Mouse (Mus musculus) MEL (cell line): ENCODE results near the gene Tmem19. TPM values are rescaled to one million over a fixed set of nuclear protein-coding genes. Genes with fewer than 3 reads are reported as not detected.

Experiments
- DNase-seq: peaks from one replicate; pipeline ENCODE4 v3.0.0; 2011; ENCODE audit warnings: low read depth, low spot score
- H3K27ac ChIP-seq: 2 replicates; pipeline ENCODE4 v1.5.1; 2012; ENCODE audit warnings: low read depth, mild to moderate bottlenecking, control low read depth, low read length, moderate library complexity; ENCODE audit not compliant: control insufficient read depth
- H3K27me3 ChIP-seq, 2 experiments: fragments of 150-350 bp in 1 of 2; sonication (generic) in 1 of 2; 2 replicates each; pipeline ENCODE4 v1.6.1; 2012; ENCODE audit warnings: low read length in 2 of 2, mild to moderate bottlenecking in 2 of 2, improper control_type of control experiment in 1 of 2, moderate library complexity in 1 of 2; ENCODE audit not compliant: insufficient read depth in 2 of 2, control insufficient read depth in 1 of 2
- H3K36me3 ChIP-seq, 2 experiments: 2 replicates each; pipeline ENCODE4 v1.6.1; 2012 to 2014; ENCODE audit warnings: low read length in 2 of 2, improper control_type of control experiment in 1 of 2, inconsistent platforms in 1 of 2, mild to moderate bottlenecking in 1 of 2; ENCODE audit not compliant: insufficient read depth in 2 of 2, control insufficient read depth in 1 of 2
- H3K4me1 ChIP-seq, 2 experiments: fragments of 150-350 bp in 1 of 2; sonication (generic) in 1 of 2; 2 replicates each; pipeline ENCODE4 v1.6.1; 2012; ENCODE audit warnings: low read length in 2 of 2, improper control_type of control experiment in 1 of 2, mild to moderate bottlenecking in 1 of 2; ENCODE audit not compliant: insufficient read depth in 2 of 2, control insufficient read depth in 1 of 2
- H3K4me3 ChIP-seq, 2 experiments: fragments of 150-350 bp in 1 of 2; sonication (generic) in 1 of 2; 2 replicates each; pipeline ENCODE4 v1.5.1; 2012; ENCODE audit warnings: low read depth in 2 of 2, low read length in 2 of 2, mild to moderate bottlenecking in 2 of 2, moderate library complexity in 2 of 2, control low read depth in 1 of 2, improper control_type of control experiment in 1 of 2; ENCODE audit not compliant: control insufficient read depth in 1 of 2, insufficient read depth in 1 of 2
- H3K79me2 ChIP-seq: 2 replicates; pipeline ENCODE4 v1.6.1; 2012; ENCODE audit warnings: mild to moderate bottlenecking, low read length, moderate library complexity; ENCODE audit not compliant: control insufficient read depth, poor library complexity, insufficient read depth
- H3K9ac ChIP-seq: 2 replicates; pipeline ENCODE4 v1.6.1; 2012; ENCODE audit warnings: low read depth, mild to moderate bottlenecking, control low read depth, low read length, moderate library complexity; ENCODE audit not compliant: control insufficient read depth, poor library complexity, severe bottlenecking
- H3K9me3 ChIP-seq: fragments of 150-350 bp; sonication (generic); replicated peaks from 2 replicates; pipeline ENCODE4 v1.6.1; 2012; ENCODE audit warnings: mild to moderate bottlenecking, low read length, improper control_type of control experiment, moderate library complexity; ENCODE audit not compliant: insufficient read depth
- BHLHE40 ChIP-seq: IDR thresholded peaks from 2 replicates; pipeline ENCODE4 v1.6.1; 2012; ENCODE audit warnings: low read depth, mild to moderate bottlenecking, inconsistent platforms, low read length, improper control_type of control experiment, borderline replicate concordance
- CHD1 ChIP-seq: IDR thresholded peaks from 2 replicates; pipeline ENCODE4 v1.6.1; 2012; ENCODE audit warnings: low read depth, mild to moderate bottlenecking, inconsistent platforms, low read length, improper control_type of control experiment
- CHD2 ChIP-seq: IDR thresholded peaks from 2 replicates; pipeline ENCODE4 v1.6.1; 2011; ENCODE audit warnings: low read length, improper control_type of control experiment
- CTCF ChIP-seq, 3 experiments: IDR thresholded peaks in 2 of 3; conservative IDR thresholded peaks in 1 of 3; 2 replicates each; pipeline ENCODE4 v1.5.1; 2011 to 2012; ENCODE audit warnings: low read length in 3 of 3, low read depth in 2 of 3, mild to moderate bottlenecking in 2 of 3, improper control_type of control experiment in 1 of 3, inconsistent platforms in 1 of 3, mixed read lengths in 1 of 3, moderate library complexity in 1 of 3; ENCODE audit not compliant: control insufficient read depth in 1 of 3, insufficient read depth in 1 of 3, poor library complexity in 1 of 3, severe bottlenecking in 1 of 3
- ELF1 ChIP-seq: IDR thresholded peaks from 2 replicates; pipeline ENCODE4 v1.6.1; 2014; ENCODE audit warnings: low read depth, mild to moderate bottlenecking, inconsistent platforms, low read length, improper control_type of control experiment, moderate library complexity
- EP300 ChIP-seq, 2 experiments: IDR thresholded peaks; 2 replicates each; pipeline ENCODE4 v1.6.1; 2011; ENCODE audit warnings: improper control_type of control experiment in 2 of 2, low read length in 2 of 2, low read depth in 1 of 2, mild to moderate bottlenecking in 1 of 2
- GABPA ChIP-seq: IDR thresholded peaks from 2 replicates; pipeline ENCODE4 v1.6.1; 2012; ENCODE audit warnings: low read depth, mild to moderate bottlenecking, inconsistent platforms, low read length, improper control_type of control experiment, moderate library complexity
- GATA1 ChIP-seq: IDR thresholded peaks from 2 replicates; pipeline ENCODE4 v1.6.1; 2011; ENCODE audit warnings: low read depth, low read length, improper control_type of control experiment
- HCFC1 ChIP-seq: IDR thresholded peaks from 2 replicates; pipeline ENCODE4 v1.6.1; 2012; ENCODE audit warnings: low read depth, mild to moderate bottlenecking, inconsistent platforms, low read length, improper control_type of control experiment, moderate library complexity
- JUND ChIP-seq: IDR thresholded peaks from 2 replicates; pipeline ENCODE4 v1.6.1; 2011; ENCODE audit warnings: low read depth, mild to moderate bottlenecking, improper control_type of control experiment, low read length
- KAT2A ChIP-seq: conservative IDR thresholded peaks from 2 replicates; pipeline ENCODE4 v1.6.1; 2012; ENCODE audit warnings: low read depth, low read length, improper control_type of control experiment, inconsistent platforms
- MAFK ChIP-seq: IDR thresholded peaks from 2 replicates; pipeline ENCODE4 v1.6.1; 2011; ENCODE audit warnings: low read depth, mild to moderate bottlenecking, low read length, improper control_type of control experiment, borderline replicate concordance
- MAX ChIP-seq: IDR thresholded peaks from 2 replicates; pipeline ENCODE4 v1.6.1; 2011; ENCODE audit warnings: low read length, improper control_type of control experiment
- MAZ ChIP-seq: IDR thresholded peaks from 2 replicates; pipeline ENCODE4 v1.6.1; 2012; ENCODE audit warnings: low read depth, mild to moderate bottlenecking, inconsistent platforms, low read length, improper control_type of control experiment
- MYB ChIP-seq: IDR thresholded peaks from 2 replicates; pipeline ENCODE4 v1.6.1; 2011; ENCODE audit warnings: mild to moderate bottlenecking, low read depth, low read length, improper control_type of control experiment
- MYC ChIP-seq: IDR thresholded peaks from 2 replicates; pipeline ENCODE4 v1.6.1; 2011; ENCODE audit warnings: low read depth, mild to moderate bottlenecking, low read length, improper control_type of control experiment, moderate library complexity
- NELFE ChIP-seq: IDR thresholded peaks from 2 replicates; pipeline ENCODE4 v1.6.1; 2011; ENCODE audit warnings: low read depth, low read length, improper control_type of control experiment
- NRF1 ChIP-seq: IDR thresholded peaks from 2 replicates; pipeline ENCODE4 v1.6.1; 2014; ENCODE audit warnings: low read depth, mild to moderate bottlenecking, inconsistent platforms, low read length, improper control_type of control experiment, moderate library complexity; ENCODE audit not compliant: poor library complexity, insufficient read depth, severe bottlenecking
- POLR2AphosphoS2 ChIP-seq: IDR thresholded peaks from 2 replicates; pipeline ENCODE4 v1.6.1; 2011; ENCODE audit warnings: low read length, improper control_type of control experiment
- RAD21 ChIP-seq: IDR thresholded peaks from 2 replicates; pipeline ENCODE4 v1.6.1; 2011; ENCODE audit warnings: mild to moderate bottlenecking, low read depth, low read length, improper control_type of control experiment
- SMC3 ChIP-seq: IDR thresholded peaks from 2 replicates; pipeline ENCODE4 v1.6.1; 2011; ENCODE audit warnings: low read depth, low read length, improper control_type of control experiment
- TAL1 ChIP-seq: IDR thresholded peaks from 2 replicates; pipeline ENCODE4 v1.6.1; 2012; ENCODE audit warnings: mild to moderate bottlenecking, inconsistent platforms, low read length, moderate library complexity, mixed read lengths
- TCF12 ChIP-seq: IDR thresholded peaks from 2 replicates; pipeline ENCODE4 v1.6.1; 2014; ENCODE audit warnings: low read depth, mild to moderate bottlenecking, inconsistent platforms, low read length, improper control_type of control experiment, moderate library complexity
- USF1 ChIP-seq: IDR thresholded peaks from 2 replicates; pipeline ENCODE4 v1.6.1; 2014; ENCODE audit warnings: low read depth, mild to moderate bottlenecking, inconsistent platforms, low read length, improper control_type of control experiment, moderate library complexity
- USF2 ChIP-seq, 2 experiments: IDR thresholded peaks; 2 replicates each; pipeline ENCODE4 v1.6.1; 2011 to 2012; ENCODE audit warnings: improper control_type of control experiment in 2 of 2, low read length in 2 of 2, borderline replicate concordance in 1 of 2, inconsistent platforms in 1 of 2, low read depth in 1 of 2, mild to moderate bottlenecking in 1 of 2; ENCODE audit not compliant: insufficient read depth in 1 of 2
- ZKSCAN1 ChIP-seq: IDR thresholded peaks from 2 replicates; pipeline ENCODE4 v1.6.1; 2012; ENCODE audit warnings: low read depth, mild to moderate bottlenecking, inconsistent platforms, low read length, improper control_type of control experiment, moderate library complexity
- ZNF384 ChIP-seq: IDR thresholded peaks from 2 replicates; pipeline ENCODE4 v1.6.1; 2012; ENCODE audit warnings: low read depth, mild to moderate bottlenecking, inconsistent platforms, low read length, improper control_type of control experiment
- polyA plus RNA-seq, 2 experiments: library from polyadenylated mRNA; stranded (reverse) in 1 of 2; unstranded in 1 of 2; fragments of >175 nt in 1 of 2; fragments of >200 nt in 1 of 2; gene quantifications; 2 replicates each; pipeline versions ENCODE4 v1.2.1 to v1.2.4; 2012; ENCODE audit warnings: low replicate concordance in 2 of 2, low read depth in 1 of 2; ENCODE audit not compliant: insufficient read length in 2 of 2, insufficient read depth in 1 of 2, missing spikeins in 1 of 2
- total RNA-seq: library from RNA; depleted of rRNA; stranded (reverse); fragments of 300-350 nt; gene quantifications from 2 replicates; pipeline ENCODE4 v1.2.3, GENCODE M21; 2012

Gene Tmem19
- total and polyA plus RNA-seq, 3 experiments: 10.7 to 16.6 TPM; not detected in 1

DNA sequence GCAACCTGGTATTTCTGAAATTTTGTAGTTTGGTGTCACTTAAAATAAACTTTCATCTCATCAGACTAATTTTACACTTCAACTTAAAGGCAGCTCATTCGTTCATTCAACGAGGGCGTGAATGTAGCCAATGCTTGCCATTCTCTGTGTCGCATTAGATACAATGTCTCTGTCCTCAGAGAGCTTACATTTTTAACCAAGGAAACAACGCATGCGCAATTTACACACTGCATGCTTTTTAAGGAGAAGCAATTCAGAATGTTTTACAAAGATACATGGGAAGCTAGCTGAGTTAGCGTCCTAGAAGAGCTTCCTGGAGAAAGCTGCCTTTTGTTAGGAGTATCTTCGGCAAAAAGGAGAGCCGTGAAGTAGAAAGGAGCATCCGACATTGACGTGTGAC, 46.0 kb downstream of the Tmem19 start:
- Histone ChIP-seq H3K79me2 (peaks cover 30% of the 10 kb centered on the region), H3K4me1 (peaks cover 8 to 28% of the 10 kb centered on the region in 2 experiments), H3K9me3 (no peaks in the 10 kb centered on the region), H3K27me3 (no peaks in the 10 kb centered on the region), H3K4me3 (peak overlapping the region in 1 of 2 experiments; percentile 70; a peak in 2 of 4 replicates), H3K36me3 (peaks cover 0 to 30% of the 10 kb centered on the region in 2 experiments; a peak in 2 of 4 replicates), H3K27ac (no peak overlapping the region), H3K9ac (peak overlapping the region; percentile 84; the same call in 1 of the 2 replicates)
- TF ChIP-seq MAFK: no peak
- TF ChIP-seq KAT2A: no peak
- TF ChIP-seq USF2 (IDR thresholded peaks at IDR 0.05; ENCODE audit: borderline replicate concordance in 1 of 2, insufficient read depth in 1 of 2, low read depth in 1 of 2, low read length in 2 of 2): no peak
- TF ChIP-seq GABPA: no peak
- TF ChIP-seq TAL1: no peak
- no peak for TF ChIP-seq SMC3
- TF ChIP-seq BHLHE40: no peak
- TF ChIP-seq MYC: no peak
- no peak for TF ChIP-seq CTCF (IDR thresholded peaks at IDR 0.05 in 2 of 3, conservative IDR thresholded peaks at IDR 0.05 in 1 of 3; ENCODE audit: control insufficient read depth in 1 of 3, insufficient read depth in 1 of 3, low read depth in 2 of 3, low read length in 3 of 3, poor library complexity in 1 of 3, severe bottlenecking in 1 of 3)
- no peak for TF ChIP-seq CHD2
- no peak for TF ChIP-seq ZNF384
- TF ChIP-seq TCF12: no peak
- TF ChIP-seq JUND: no peak
- no peak for TF ChIP-seq MYB
- TF ChIP-seq POLR2AphosphoS2: no peak
- TF ChIP-seq NELFE: no peak
- no peak for TF ChIP-seq NRF1
- TF ChIP-seq MAX: no peak
- TF ChIP-seq MAZ: no peak
- DNase-seq: peak; percentile 35

DNA sequence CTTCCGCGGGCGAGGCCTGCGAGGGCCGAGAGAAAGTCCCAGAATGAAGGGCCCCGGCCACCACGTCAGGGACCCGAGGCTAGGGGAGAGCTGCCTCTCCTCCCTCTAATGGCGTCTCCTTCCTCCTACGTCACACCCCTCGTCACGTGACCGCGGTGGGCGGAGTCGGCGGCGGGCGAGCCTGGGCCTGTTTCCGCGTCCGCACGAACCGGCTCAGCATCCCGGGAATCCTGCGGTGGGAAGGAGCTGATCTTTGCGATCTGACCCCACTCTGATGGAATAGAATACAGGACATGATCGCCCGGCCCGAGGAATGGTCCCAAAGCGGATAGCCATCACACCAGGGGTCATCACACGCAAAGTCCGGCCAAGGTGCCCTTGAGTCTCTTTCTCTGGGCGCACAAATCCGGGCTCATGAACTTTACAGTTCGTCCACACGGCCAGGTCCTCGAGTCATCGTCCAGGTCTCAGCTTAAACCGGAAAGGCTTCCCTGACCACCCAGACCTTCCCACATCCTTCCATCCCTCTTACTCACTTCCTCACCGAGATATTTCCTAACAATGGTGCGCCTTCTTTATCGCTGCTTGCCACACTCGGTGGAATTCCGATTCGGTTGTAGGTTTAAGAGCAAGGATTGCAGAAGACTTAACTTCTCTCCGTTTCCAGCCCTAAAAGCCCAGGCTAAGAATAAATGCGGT, 46.7 kb downstream of the Tmem19 start, which contains the start of gene Rab21:
Rab21 (minus strand) TSS at position 122 of the 699 bp plus-strand sequence.
- peak within 1 kb of the TSS; percentile 70 for H3K27ac ChIP-seq
- H3K4me3 ChIP-seq: peak within 1 kb of the TSS; percentile 70 to 94
- H3K9me3 ChIP-seq: no peaks in the 10 kb centered on the region
- H3K4me1 ChIP-seq: peaks cover 8 to 30% of the 10 kb centered on the region in 2 experiments
- peaks cover 37% of the 10 kb centered on the region for H3K79me2 ChIP-seq
- H3K36me3 ChIP-seq: peaks cover 0 to 28% of the 10 kb centered on the region in 2 experiments; a peak in 2 of 4 replicates
- peak within 1 kb of the TSS; percentile 89 for H3K9ac ChIP-seq
- H3K27me3 ChIP-seq: no peaks in the 10 kb centered on the region
- peak; percentile 90 for DNase-seq
- TF ChIP-seq MAZ (peak; percentile 38; the same call in 1 of the 2 replicates), MYC (no peak), HCFC1 (peak; percentile 81), ZNF384 (no peak), TAL1 (peak; percentile 53), ZKSCAN1 (no peak), TCF12 (peak; percentile 51), USF1 (peak; percentile 98), GABPA (no peak), BHLHE40 (peak; percentile 91), ELF1 (peak; percentile 84), CTCF (IDR thresholded peaks at IDR 0.05 in 2 of 3, conservative IDR thresholded peaks at IDR 0.05 in 1 of 3; ENCODE audit: control insufficient read depth in 1 of 3, insufficient read depth in 1 of 3, low read depth in 2 of 3, low read length in 3 of 3, poor library complexity in 1 of 3, severe bottlenecking in 1 of 3) (no peak), CHD1 (0 out of 2 replicates have a peak, but pooled peaks have one; percentile 11), RAD21 (no peak), EP300 (IDR thresholded peaks at IDR 0.05; ENCODE audit: low read depth in 1 of 2, low read length in 2 of 2) (peak in 1 of 2 experiments; percentile 54; a peak in 2 of 4 replicates), GATA1 (peak; percentile 43; the same call in 1 of the 2 replicates), NRF1 (no peak)
